Mouse (Mus musculus) left cerebral cortex, adult 11 months (tissue): Measurements from ENCODE around the gene Epb41l3.
"Not testable (repeated sequence)": the region's sequence is repeated elsewhere in the genome, so short reads cannot be mapped to it uniquely, and the experiment has no call there.

ENCODE experiments used
- DNase-seq: peaks from one replicate; pipeline ENCODE4 v3.0.0; 2022; ENCODE audit warnings: low spot score

Epb41l3 gene

GRCm38 (mm10) chr17:69109216-69109615 lies 33.7 kb downstream of the Epb41l3 start:
- DNase-seq = no peak

- no peak for DNase-seq
Measured at GRCm38 (mm10) chr17:69112232-69112631, 36.7 kb downstream of the Epb41l3 start.

- DNase-seq = no peak
Measured at GRCm38 (mm10) chr17:69119183-69119582, 43.7 kb downstream of the Epb41l3 start.

- DNase-seq = no peak
Measured at GRCm38 (mm10) chr17:69120533-69121358, 45.3 kb downstream of the Epb41l3 start.

GRCm38 (mm10) chr17:69122403-69122802 lies 46.9 kb downstream of the Epb41l3 start:
- not testable (repeated sequence) for DNase-seq

GRCm38 (mm10) chr17:69127436-69127835 lies 52.0 kb downstream of the Epb41l3 start:
- DNase-seq = no peak

GRCm38 (mm10) chr17:69127981-69128380 lies 52.5 kb downstream of the Epb41l3 start:
- DNase-seq = no peak

- no peak for DNase-seq
Measured at GRCm38 (mm10) chr17:69129434-69129833, 54.0 kb downstream of the Epb41l3 start.

- DNase-seq = no peak
Measured at GRCm38 (mm10) chr17:69143017-69143416, 67.5 kb downstream of the Epb41l3 start.

GRCm38 (mm10) chr17:69150826-69151225 lies 75.3 kb downstream of the Epb41l3 start:
- DNase-seq = no peak

GRCm38 (mm10) chr17:69151281-69151680 lies 75.8 kb downstream of the Epb41l3 start:
- no peak for DNase-seq

GRCm38 (mm10) chr17:69155034-69155433 lies 79.6 kb downstream of the Epb41l3 start:
- DNase-seq = no peak

- no peak for DNase-seq
Measured at GRCm38 (mm10) chr17:69156522-69157100, 81.1 kb downstream of the Epb41l3 start.

GRCm38 (mm10) chr17:69157101-69157808 lies 81.8 kb downstream of the Epb41l3 start:
- DNase-seq = no peak

- DNase-seq = no peak
Measured at GRCm38 (mm10) chr17:69157809-69158185, 82.3 kb downstream of the Epb41l3 start.

GRCm38 (mm10) chr17:69158690-69159089 lies 83.2 kb downstream of the Epb41l3 start:
- no peak for DNase-seq

GRCm38 (mm10) chr17:69162731-69163130 lies 87.2 kb downstream of the Epb41l3 start:
- DNase-seq = no peak

GRCm38 (mm10) chr17:69176949-69177501 lies 101.5 kb downstream of the Epb41l3 start:
- no peak for DNase-seq

- no peak for DNase-seq
Measured at GRCm38 (mm10) chr17:69177954-69178353, 102.5 kb downstream of the Epb41l3 start.

- no peak for DNase-seq
Measured at GRCm38 (mm10) chr17:69180905-69181559, 105.5 kb downstream of the Epb41l3 start.

- no peak for DNase-seq
Measured at GRCm38 (mm10) chr17:69181560-69182316, 106.3 kb downstream of the Epb41l3 start.
